14 mouse cellular contexts compared by ENCODE assay signal in the genomic region with DNA sequence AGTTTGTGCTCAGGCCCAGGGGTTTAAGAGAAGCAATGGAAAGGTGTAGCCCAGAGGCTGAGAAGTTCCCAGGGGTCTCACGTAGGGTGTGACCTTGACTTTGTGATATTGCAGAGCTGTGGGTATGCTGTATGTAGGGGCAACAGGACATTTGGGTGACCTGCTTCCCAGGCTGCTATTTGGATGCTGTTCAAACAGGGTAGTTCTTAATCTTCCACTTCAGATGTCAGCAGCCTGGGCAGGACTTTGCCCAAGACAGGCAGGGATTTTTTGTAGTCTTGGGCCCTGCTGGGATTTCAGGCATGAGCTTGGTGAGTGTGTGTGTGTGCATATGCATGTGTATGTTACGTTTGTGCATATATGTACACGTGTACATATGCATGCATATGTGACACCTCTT. TPM values are rescaled to one million over a fixed set of nuclear protein-coding genes. Genes with fewer than 3 reads are reported as not detected.
A peak's percentile ranks its signal among the peaks of the same experiment; 100 is the strongest.
DNase-seq lines count a peak whose midpoint lies in the region; ATAC-seq lines count a peak whose summit lies in the region.
"Had no signal": no experiment of that assay in that cellular context is flagged by ENCODE, and none has a peak within 500 bp of the region (broad histone marks: within the 10 kb centered on the region; RNA-seq: fewer than 3 reads in every experiment).

No protein-coding gene starts in this region.

- no peaks in the 10 kb centered on the region for H3K27me3 ChIP-seq in heart, embryonic 14.5 days (ENCODE audit: control insufficient read depth, insufficient read depth, low read length)
- no peaks in the 10 kb centered on the region for H3K27me3 ChIP-seq in lung, embryonic 15.5 days
- H3K27me3 ChIP-seq: embryonic facial prominence, embryonic 12.5 days; limb, embryonic 12.5 days had no signal

- no peak overlapping the region for H3K4me2 ChIP-seq in heart, embryonic 14.5 days (ENCODE audit: low read length)
- H3K4me2 ChIP-seq in lung, embryonic 15.5 days = no peak overlapping the region
- H3K4me2 ChIP-seq: embryonic facial prominence, embryonic 12.5 days; limb, embryonic 12.5 days had no signal

- H3K27ac ChIP-seq in heart, embryonic 14.5 days (replicated peaks in 1 of 2; ENCODE audit: control insufficient read depth in 1 of 2, insufficient read depth in 1 of 2, low read depth in 2 of 2, low read length in 2 of 2) = peak overlapping the region in 1 of 2 experiments; percentile 51; a peak in 2 of 4 replicates
- H3K27ac ChIP-seq in lung, embryonic 15.5 days = 0 out of 2 replicates have a peak overlapping the region, but pooled peaks have one; percentile 22
- H3K27ac ChIP-seq: limb, embryonic 12.5 days; midbrain, embryonic 10.5 days had no signal

- H3K9ac ChIP-seq in heart, embryonic 14.5 days (ENCODE audit: low read length) = 0 out of 2 replicates have a peak overlapping the region, but pooled peaks have one; percentile 3
- H3K9ac ChIP-seq in lung, embryonic 15.5 days = no peak overlapping the region
- H3K9ac ChIP-seq: embryonic facial prominence, embryonic 12.5 days; limb, embryonic 12.5 days had no signal

- no peak for DNase-seq in heart, postnatal 14 days
- no peak for DNase-seq in lung, postnatal 4 days
- DNase-seq in kidney, postnatal 36 days = peak; percentile 62 to 73
- no peak for DNase-seq in frontal cortex, postnatal 25 days (ENCODE audit: low spot score in 2 of 2)
- no peak for DNase-seq in cerebellum, postnatal 4 days (ENCODE audit: low spot score in 2 of 2)
- DNase-seq in thymus, postnatal 14 days = no peak
- DNase-seq: cerebellum, postnatal 10 days; thymus, adult 18-20 months had no signal

- H3K4me3 ChIP-seq in heart, embryonic 14.5 days (ENCODE audit: control insufficient read depth in 1 of 2, insufficient read depth in 1 of 2, low read depth in 1 of 2, low read length in 2 of 2) = no peak overlapping the region
- H3K4me3 ChIP-seq in lung, embryonic 15.5 days = no peak overlapping the region
- H3K4me3 ChIP-seq: embryonic facial prominence, embryonic 12.5 days; limb, embryonic 12.5 days; midbrain, embryonic 10.5 days had no signal

- intact Hi-C loops in heart, postnatal 14 days (cut with DNase I) = no loop called here

- ATAC-seq in heart, embryonic 14.5 days (ENCODE audit: insufficient number of reproducible peaks, insufficient read depth, low FRiP score, low read depth) = no peak
- ATAC-seq in lung, embryonic 15.5 days (ENCODE audit: borderline replicate concordance, extremely low read depth, low FRiP score, low TSS enrichment) = no peak
- ATAC-seq: forebrain, embryonic 14.5 days had no signal

- H3K9me3 ChIP-seq in heart, embryonic 14.5 days (ENCODE audit: control insufficient read depth, low read length) = no peaks in the 10 kb centered on the region
- H3K9me3 ChIP-seq in lung, embryonic 15.5 days = no peaks in the 10 kb centered on the region
- H3K9me3 ChIP-seq: embryonic facial prominence, embryonic 12.5 days; limb, embryonic 12.5 days; midbrain, embryonic 10.5 days had no signal

- H3K36me3 ChIP-seq in heart, embryonic 14.5 days (ENCODE audit: control insufficient read depth, insufficient read depth, low read length) = 0 out of 2 replicates have a peak, but pooled peaks cover 4% of the 10 kb centered on the region
- no peaks in the 10 kb centered on the region for H3K36me3 ChIP-seq in lung, embryonic 15.5 days
- H3K36me3 ChIP-seq: embryonic facial prominence, embryonic 12.5 days; limb, embryonic 12.5 days; midbrain, embryonic 10.5 days had no signal

- WGBS in heart, embryonic 14.5 days = 73% methylated on average over 3 of the region's 3 CpGs
- WGBS in lung, embryonic 15.5 days = 74% methylated on average over 3 of the region's 3 CpGs

- peaks cover 52 to 61% of the 10 kb centered on the region in 2 experiments for H3K4me1 ChIP-seq in heart, embryonic 14.5 days (ENCODE audit: control insufficient read depth in 2 of 2, insufficient read depth in 2 of 2, low read length in 2 of 2)
- peaks cover 55% of the 10 kb centered on the region for H3K4me1 ChIP-seq in lung, embryonic 15.5 days

RNA-seq across cellular contexts. Expression of gene Rxra, which starts 28.4 kb away (rescaled TPM):
- polyA plus RNA-seq in heart, embryonic 14.5 days (2014; fragmentation: Nextera tagmentation; extraction: Ambion mirVana) = 5.2 and 5.7 TPM in 2 replicates
- 10 to 100 TPM; 38.8 to 42.2 TPM for total RNA-seq in heart, postnatal 14 days (2021)
- 12.6 and 13.5 TPM in 2 replicates for polyA plus RNA-seq in lung, embryonic 15.5 days (2015; fragmentation: Nextera tagmentation; extraction: Ambion mirVana)

Comparison
In these comparisons a context has a peak if more than half of its experiments do, and no peak if none do; other contexts are left out.
1. DNase-seq: peak in kidney, postnatal 36 days (2 of 2); none in heart, postnatal 14 days (0 of 2), lung, postnatal 4 days (0 of 2), frontal cortex, postnatal 25 days (0 of 2), cerebellum, postnatal 4 days (0 of 2) and thymus, postnatal 14 days (single experiment).